8 mouse cellular contexts compared by ENCODE assay signal in the genomic region with DNA sequence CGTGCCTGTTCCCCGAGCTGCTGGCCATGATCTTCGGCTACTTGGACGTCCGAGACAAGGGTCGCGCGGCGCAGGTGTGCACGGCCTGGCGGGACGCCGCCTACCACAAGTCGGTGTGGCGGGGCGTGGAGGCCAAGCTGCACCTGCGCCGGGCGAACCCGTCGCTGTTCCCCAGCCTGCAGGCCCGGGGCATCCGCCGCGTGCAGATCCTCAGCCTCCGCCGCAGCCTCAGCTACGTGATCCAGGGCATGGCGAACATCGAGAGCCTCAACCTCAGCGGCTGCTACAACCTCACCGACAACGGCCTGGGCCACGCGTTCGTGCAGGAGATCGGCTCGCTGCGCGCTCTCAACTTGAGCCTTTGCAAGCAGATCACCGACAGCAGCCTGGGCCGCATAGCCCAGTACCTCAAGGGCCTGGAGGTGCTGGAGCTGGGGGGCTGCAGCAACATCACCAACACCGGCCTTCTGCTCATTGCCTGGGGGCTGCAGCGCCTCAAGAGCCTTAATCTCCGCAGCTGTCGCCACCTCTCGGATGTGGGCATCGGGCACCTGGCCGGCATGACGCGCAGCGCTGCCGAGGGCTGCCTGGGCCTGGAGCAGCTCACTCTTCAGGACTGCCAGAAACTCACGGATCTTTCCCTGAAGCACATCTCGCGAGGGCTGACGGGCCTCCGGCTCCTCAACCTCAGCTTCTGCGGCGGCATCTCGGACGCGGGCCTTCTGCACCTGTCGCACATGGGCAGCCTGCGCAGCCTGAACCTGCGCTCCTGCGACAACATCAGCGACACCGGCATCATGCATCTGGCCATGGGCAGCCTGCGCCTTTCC. TPM values are rescaled to one million over a fixed set of nuclear protein-coding genes. Genes with fewer than 3 reads are reported as not detected.
DNase-seq lines count a peak whose midpoint lies in the region; ATAC-seq and TF ChIP-seq lines count a peak whose summit lies in the region.

No protein-coding gene starts in this region.

- DNase-seq in G1E (ENCODE audit: low spot score): peak; percentile 41
- peak; percentile 55 for DNase-seq in c-Kit-positive CD71-positive TER-119-positive erythroid progenitor cells, embryonic 14.5 days (ENCODE audit: low spot score)
- DNase-seq in heart, postnatal 4 days: peak; percentile 63
- DNase-seq in layer of hippocampus, adult 8-10 months (ENCODE audit: low spot score in 2 of 2): peak; percentile 44 to 48
- DNase-seq in lung, postnatal 10 days: peak; percentile 71
- peak; percentile 69 for DNase-seq in retina, embryonic 14.5 days (ENCODE audit: low spot score)
- DNase-seq in thymus, postnatal 36 days: peak; percentile 76 to 82

- H3K27me3 ChIP-seq in G1E (ENCODE audit: insufficient read depth, low read length): no peaks in the 10 kb centered on the region
- H3K27me3 ChIP-seq in forebrain, embryonic 13.5 days: no peaks in the 10 kb centered on the region

- H3K9ac ChIP-seq in forebrain, embryonic 13.5 days: peak overlapping the region; percentile 97

- no peaks in the 10 kb centered on the region for H3K9me3 ChIP-seq in G1E (replicated peaks)
- no peaks in the 10 kb centered on the region for H3K9me3 ChIP-seq in forebrain, embryonic 13.5 days (replicated peaks)

- peak overlapping the region; percentile 100 for H3K4me2 ChIP-seq in forebrain, embryonic 13.5 days

- H3K27ac ChIP-seq in forebrain, embryonic 13.5 days: peak overlapping the region; percentile 99

- 0 out of 2 replicates have a peak, but pooled peaks have one; percentile 25 for ATAC-seq in G1E (ENCODE audit: extremely low read depth, insufficient number of reproducible peaks, low FRiP score, poor library complexity, severe bottlenecking)
- ATAC-seq in forebrain, embryonic 13.5 days: peak; percentile 19

- peaks cover 40% of the 10 kb centered on the region for H3K36me3 ChIP-seq in G1E (replicated peaks)
- H3K36me3 ChIP-seq in forebrain, embryonic 13.5 days (ENCODE audit: poor library complexity, severe bottlenecking): peaks cover 23% of the 10 kb centered on the region

- peak overlapping the region; percentile 99 for H3K4me3 ChIP-seq in G1E (ENCODE audit: low read depth, low read length)
- H3K4me3 ChIP-seq in forebrain, embryonic 13.5 days: peak overlapping the region; percentile 96

- under 1% methylated on average over 70 of the region's 70 CpGs for WGBS in forebrain, embryonic 13.5 days

- peaks cover 55% of the 10 kb centered on the region for H3K4me1 ChIP-seq in G1E (ENCODE audit: insufficient read depth, low read depth, low read length)
- peaks cover 52% of the 10 kb centered on the region for H3K4me1 ChIP-seq in forebrain, embryonic 13.5 days

- no peak for TF ChIP-seq CTCF in G1E (IDR thresholded peaks at IDR 0.05; ENCODE audit: low read depth, low read length)

RNA-seq across cellular contexts. Expression of gene Fbxl14, which starts 0.6 kb away (rescaled TPM):
- total RNA-seq in G1E (2014; fragmentation: Nextera tagmentation): 69.2 and 81.1 TPM in 2 replicates
- 48.6 and 50.8 TPM in 2 replicates for total RNA-seq in G1E (2017)
- polyA plus RNA-seq in G1E (2012): 71.3 and 74.2 TPM in 2 replicates
- polyA plus RNA-seq in forebrain, embryonic 13.5 days (2015; fragmentation: Nextera tagmentation; extraction: Ambion mirVana): 4.1 and 4.2 TPM in 2 replicates
- 10 to 100 TPM; 22.6 to 23.1 TPM for total RNA-seq in heart, postnatal 4 days (2021)
- 10 to 100 TPM; 33.2 to 34.0 (median 33.8) TPM for total RNA-seq in layer of hippocampus, adult 8-10 months (2022)

Comparison
In these comparisons a context has a peak if more than half of its experiments do, and no peak if none do; other contexts are left out.
1. Peak in every context shown above with its lines: DNase-seq, ATAC-seq, H3K4me3 ChIP-seq and H3K27ac ChIP-seq.